19 mouse cellular contexts compared by ENCODE assay signal in the genomic region with DNA sequence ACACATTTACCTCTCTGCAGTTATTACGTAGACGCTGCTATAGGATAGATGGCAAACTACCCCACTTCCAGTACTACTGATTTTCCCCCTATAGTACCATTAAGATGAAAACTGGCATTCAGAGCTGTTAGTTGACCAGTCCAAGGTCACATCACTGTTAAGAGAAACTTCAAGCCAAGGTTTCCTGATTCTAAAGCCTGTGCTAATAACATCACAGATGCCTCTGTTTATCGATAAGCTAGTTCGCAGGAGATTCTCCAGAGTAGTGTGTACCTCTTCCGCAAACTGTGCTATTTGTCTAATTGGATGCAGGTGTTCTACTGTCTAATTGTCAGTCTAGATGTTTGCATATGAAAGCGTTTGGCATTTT.
DNase-seq lines count a peak whose midpoint lies in the region; ATAC-seq and TF ChIP-seq lines count a peak whose summit lies in the region.
"Had no signal": no experiment of that assay in that cellular context is flagged by ENCODE, and none has a peak within 500 bp of the region (broad histone marks: within the 10 kb centered on the region; RNA-seq: fewer than 3 reads in every experiment).

No protein-coding gene starts in this region.

- 0 out of 2 replicates have a peak, but pooled peaks have one; percentile 42 for ATAC-seq in forebrain, embryonic 12.5 days (ENCODE audit: low FRiP score)
- no peak for ATAC-seq in hindbrain, embryonic 13.5 days (ENCODE audit: low FRiP score)
- ATAC-seq in midbrain, embryonic 14.5 days (ENCODE audit: low FRiP score, low TSS enrichment) = no peak
- no peak for ATAC-seq in megakaryocyte progenitor cell, adult 5-6 weeks (replicated peaks; ENCODE audit: poor library complexity)
- ATAC-seq: intestine, embryonic 15.5 days; liver, postnatal 0 days had no signal

- 80% methylated on average over 6 of the region's 6 CpGs for WGBS in forebrain, embryonic 12.5 days
- WGBS in hindbrain, embryonic 13.5 days = 73% methylated on average over 6 of the region's 6 CpGs
- 71% methylated on average over 6 of the region's 6 CpGs for WGBS in midbrain, embryonic 14.5 days
- WGBS in lung, adult 2 months = 93% methylated on average over 6 of the region's 6 CpGs

- no peak overlapping the region for H3K4me2 ChIP-seq in forebrain, embryonic 12.5 days
- 0 out of 2 replicates have a peak overlapping the region, but pooled peaks have one; percentile 41 for H3K4me2 ChIP-seq in hindbrain, embryonic 13.5 days
- no peak overlapping the region for H3K4me2 ChIP-seq in midbrain, embryonic 14.5 days (ENCODE audit: low read length)
- H3K4me2 ChIP-seq: intestine, embryonic 15.5 days; limb, embryonic 15.5 days; stomach, embryonic 15.5 days had no signal

- peak overlapping the region; percentile 38; the same call in 1 of the 2 replicates for H3K4me3 ChIP-seq in cortical plate, adult 2 months (ENCODE audit: insufficient read depth, low read length)
- no peak overlapping the region for H3K4me3 ChIP-seq in forebrain, embryonic 12.5 days (replicated peaks)
- H3K4me3 ChIP-seq in hindbrain, embryonic 13.5 days = no peak overlapping the region
- H3K4me3 ChIP-seq in midbrain, embryonic 14.5 days (replicated peaks; ENCODE audit: low read depth, low read length) = no peak overlapping the region
- H3K4me3 ChIP-seq in lung, adult 2 months (replicated peaks; ENCODE audit: extremely low read depth, low read depth, low read length) = no peak overlapping the region
- H3K4me3 ChIP-seq: gastrocnemius, adult 2 months; intestine, embryonic 15.5 days; limb, embryonic 15.5 days; myocyte; stomach, embryonic 15.5 days had no signal

- TF ChIP-seq POLR2A in cortical plate, adult 2 months (IDR thresholded peaks at IDR 0.05; ENCODE audit: extremely low read depth, insufficient read depth, low read length) = no peak
- TF ChIP-seq POLR2A in lung, adult 2 months (IDR thresholded peaks at IDR 0.05; ENCODE audit: borderline replicate concordance, extremely low read depth, low read depth, low read length) = no peak

- H3K9ac ChIP-seq in forebrain, embryonic 12.5 days = no peak overlapping the region
- no peak overlapping the region for H3K9ac ChIP-seq in hindbrain, embryonic 13.5 days
- H3K9ac ChIP-seq in midbrain, embryonic 14.5 days (replicated peaks; ENCODE audit: low read length) = no peak overlapping the region; the same call in 1 of the 2 replicates
- H3K9ac ChIP-seq: intestine, embryonic 15.5 days; limb, embryonic 15.5 days; liver, postnatal 0 days; stomach, embryonic 15.5 days had no signal

- H3K4me1 ChIP-seq in cortical plate, adult 2 months (ENCODE audit: control insufficient read depth, insufficient read depth, low read length) = no peaks in the 10 kb centered on the region
- H3K4me1 ChIP-seq in forebrain, embryonic 12.5 days = peaks cover 15% of the 10 kb centered on the region
- H3K4me1 ChIP-seq in hindbrain, embryonic 13.5 days (replicated peaks) = peaks cover 25% of the 10 kb centered on the region
- H3K4me1 ChIP-seq in midbrain, embryonic 14.5 days (ENCODE audit: control insufficient read depth, insufficient read depth, low read length) = peaks cover 28% of the 10 kb centered on the region
- H3K4me1 ChIP-seq in lung, adult 2 months (ENCODE audit: control insufficient read depth, insufficient read depth, low read length) = no peaks in the 10 kb centered on the region
- H3K4me1 ChIP-seq: intestine, embryonic 15.5 days; limb, embryonic 15.5 days; stomach, embryonic 15.5 days had no signal

- no peak for TF ChIP-seq CTCF in cortical plate, adult 2 months (IDR thresholded peaks at IDR 0.05; ENCODE audit: extremely low read depth, insufficient read depth, low read length)
- TF ChIP-seq CTCF in lung, adult 2 months (IDR thresholded peaks at IDR 0.05; ENCODE audit: insufficient read depth, low read length) = no peak

- H3K9me3 ChIP-seq in forebrain, embryonic 12.5 days = no peaks in the 10 kb centered on the region
- no peaks in the 10 kb centered on the region for H3K9me3 ChIP-seq in hindbrain, embryonic 13.5 days
- no peaks in the 10 kb centered on the region for H3K9me3 ChIP-seq in midbrain, embryonic 14.5 days (ENCODE audit: control insufficient read depth, low read length)
- H3K9me3 ChIP-seq: intestine, embryonic 15.5 days; limb, embryonic 15.5 days; stomach, embryonic 15.5 days had no signal

- H3K36me3 ChIP-seq in forebrain, embryonic 12.5 days (replicated peaks) = no peaks in the 10 kb centered on the region
- no peaks in the 10 kb centered on the region for H3K36me3 ChIP-seq in hindbrain, embryonic 13.5 days
- H3K36me3 ChIP-seq in midbrain, embryonic 14.5 days (ENCODE audit: control insufficient read depth, insufficient read depth, low read length) = no peaks in the 10 kb centered on the region
- H3K36me3 ChIP-seq: intestine, embryonic 15.5 days; limb, embryonic 15.5 days; stomach, embryonic 15.5 days had no signal

- H3K27ac ChIP-seq in cortical plate, adult 2 months (ENCODE audit: insufficient read depth, low read length) = no peak overlapping the region
- peak overlapping the region; percentile 86 for H3K27ac ChIP-seq in forebrain, embryonic 12.5 days
- peak overlapping the region; percentile 97 for H3K27ac ChIP-seq in hindbrain, embryonic 13.5 days
- H3K27ac ChIP-seq in midbrain, embryonic 14.5 days (replicated peaks; ENCODE audit: low read depth, low read length) = peak overlapping the region; percentile 91
- H3K27ac ChIP-seq: gastrocnemius, adult 2 months; intestine, embryonic 15.5 days; limb, embryonic 15.5 days; macrophage; stomach, embryonic 15.5 days had no signal

- no peaks in the 10 kb centered on the region for H3K27me3 ChIP-seq in forebrain, embryonic 12.5 days
- no peaks in the 10 kb centered on the region for H3K27me3 ChIP-seq in hindbrain, embryonic 13.5 days
- H3K27me3 ChIP-seq in midbrain, embryonic 14.5 days (ENCODE audit: control insufficient read depth, insufficient read depth, low read length) = no peaks in the 10 kb centered on the region
- H3K27me3 ChIP-seq: intestine, embryonic 15.5 days; limb, embryonic 15.5 days; stomach, embryonic 15.5 days had no signal

- peak; percentile 51 for DNase-seq in midbrain, embryonic 14.5 days
- DNase-seq in lung, adult 2 months = no peak
- no peak for DNase-seq in lung, postnatal 4 days
- DNase-seq in gastrocnemius, postnatal 25 days = no peak
- DNase-seq: cerebellum, adult 11-12 months; gastrocnemius, adult 2 months; heart, postnatal 14 days; kidney, postnatal 10 days; liver, postnatal 0 days; spleen, adult 18-20 months had no signal
